Mouse (Mus musculus): ENCODE data around the gene Mrps21.
A peak's percentile ranks its signal among the peaks of the same experiment; 100 is the strongest.
"Not testable (repeated sequence)": the region's sequence is repeated elsewhere in the genome, so short reads cannot be mapped to it uniquely, and the experiment has no call there.

Mrps21 gene

GRCm38 (mm10) chr3:95871392-95871867 lies at the start of gene Mrps21:
Gene Mrps21, minus strand, starts transcription at chr3:95871519.
- peak; percentile 71 for DNase-seq (ENCODE audit: low spot score)

DNA sequence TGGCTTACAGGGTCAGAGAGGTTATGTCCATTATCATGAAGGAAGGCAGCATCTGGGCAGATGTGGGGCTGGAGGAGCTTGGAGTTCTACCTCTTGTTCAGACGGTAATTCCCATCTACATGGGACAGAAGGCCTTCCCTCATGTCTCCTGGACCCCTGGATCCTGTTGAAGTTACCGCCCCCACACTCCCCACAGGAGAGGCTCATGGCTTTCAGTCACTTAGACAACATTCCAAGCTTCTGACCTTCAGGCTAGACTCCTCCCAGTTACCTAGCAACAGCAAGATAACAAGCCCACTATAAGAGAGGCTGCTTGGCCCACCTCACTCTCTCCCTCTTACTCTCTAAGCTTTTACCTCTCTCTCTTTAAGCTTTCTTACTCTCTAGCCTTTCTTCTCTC lies 49.2 kb upstream of the Mrps21 start:
- not testable (repeated sequence) for DNase-seq (ENCODE audit: low spot score)

DNA sequence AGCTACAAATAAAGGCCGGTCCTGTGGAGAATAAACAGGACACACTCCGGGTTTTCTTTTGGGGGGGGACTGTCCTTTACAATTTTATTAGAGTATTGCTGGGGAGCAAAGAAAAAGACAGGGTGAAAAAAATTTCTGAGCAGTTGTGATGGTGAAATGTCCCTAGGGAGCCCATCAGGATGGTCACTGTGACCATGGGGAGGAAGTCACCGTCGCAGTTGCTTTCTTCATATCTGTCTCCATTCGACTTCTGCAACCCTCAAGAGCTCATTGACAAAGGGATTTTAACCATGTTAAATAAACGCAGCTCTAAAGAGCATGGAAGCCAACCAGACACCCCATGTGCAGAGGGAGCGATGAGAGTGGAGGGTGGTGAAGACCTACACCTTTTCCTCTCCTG lies 45.4 kb upstream of the Mrps21 start:
- DNase-seq (ENCODE audit: low spot score): no peak

- no peak for DNase-seq (ENCODE audit: low spot score)
Observed at GRCm38 (mm10) chr3:95914706-95915105, 43.4 kb upstream of the Mrps21 start.

- no peak for DNase-seq (ENCODE audit: low spot score)
Observed at GRCm38 (mm10) chr3:95907613-95908012, 36.3 kb upstream of the Mrps21 start.

DNA sequence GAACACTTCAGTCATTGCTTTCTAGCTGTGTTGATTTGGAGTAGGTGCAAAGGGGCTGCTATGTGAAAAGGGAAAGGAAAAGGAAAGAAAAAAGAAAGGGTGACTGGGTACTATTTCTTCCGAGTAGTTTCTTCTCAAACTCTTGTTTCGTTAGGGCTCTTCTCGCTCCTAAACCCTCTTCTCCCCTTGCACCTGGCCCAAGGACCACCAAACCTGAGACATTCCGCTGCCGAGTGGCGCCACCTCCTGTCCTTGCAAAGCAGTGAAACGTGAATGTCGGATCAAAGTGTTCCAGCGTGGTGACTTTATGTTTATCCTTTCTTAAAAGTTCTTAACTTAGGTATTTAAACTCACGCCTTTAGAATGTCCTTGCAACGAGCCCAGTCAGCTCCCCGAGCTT lies 35.5 kb upstream of the Mrps21 start:
- DNase-seq (ENCODE audit: low spot score): no peak

GRCm38 (mm10) chr3:95905940-95906492 lies 34.7 kb upstream of the Mrps21 start:
- no peak for DNase-seq (ENCODE audit: low spot score)

DNA sequence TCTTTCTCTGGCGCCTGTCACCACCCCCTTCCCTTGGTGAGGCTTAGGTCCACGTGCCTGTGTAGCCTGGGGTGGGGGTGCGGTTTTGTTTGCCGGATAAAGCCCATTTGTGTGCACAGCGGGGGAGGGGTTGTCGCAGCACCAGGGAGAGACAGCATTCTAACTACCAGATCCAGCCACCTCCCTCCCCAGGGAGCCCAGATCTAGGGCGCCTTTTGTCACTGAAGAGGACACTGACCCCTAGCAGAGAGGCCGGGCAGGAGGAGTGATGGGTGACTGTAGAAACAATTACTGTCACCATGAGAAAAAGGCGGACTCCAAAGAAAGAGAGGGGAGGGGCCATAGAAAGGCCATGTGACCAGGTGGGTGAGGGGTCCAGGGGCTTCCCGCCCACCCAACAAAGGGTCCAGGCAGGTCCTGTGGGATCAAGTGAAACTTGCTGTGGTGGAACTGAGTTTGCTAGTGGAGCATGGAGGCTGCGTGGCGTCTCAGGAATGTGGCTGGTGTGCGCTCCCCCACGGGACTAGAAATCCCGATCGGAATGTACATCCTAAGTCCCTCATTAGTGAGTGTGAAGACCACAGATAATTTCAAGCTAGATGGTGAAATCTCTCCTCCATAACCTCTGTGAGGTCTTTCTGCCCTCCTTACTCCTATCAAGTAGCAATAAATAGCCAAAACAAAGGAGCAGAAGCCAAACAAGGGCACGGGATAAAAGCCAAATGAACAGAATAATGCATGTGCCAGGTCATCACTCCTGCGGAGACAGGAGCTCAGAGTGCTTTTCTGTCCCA lies 34.0 kb upstream of the Mrps21 start:
- DNase-seq (ENCODE audit: low spot score): no peak

DNA sequence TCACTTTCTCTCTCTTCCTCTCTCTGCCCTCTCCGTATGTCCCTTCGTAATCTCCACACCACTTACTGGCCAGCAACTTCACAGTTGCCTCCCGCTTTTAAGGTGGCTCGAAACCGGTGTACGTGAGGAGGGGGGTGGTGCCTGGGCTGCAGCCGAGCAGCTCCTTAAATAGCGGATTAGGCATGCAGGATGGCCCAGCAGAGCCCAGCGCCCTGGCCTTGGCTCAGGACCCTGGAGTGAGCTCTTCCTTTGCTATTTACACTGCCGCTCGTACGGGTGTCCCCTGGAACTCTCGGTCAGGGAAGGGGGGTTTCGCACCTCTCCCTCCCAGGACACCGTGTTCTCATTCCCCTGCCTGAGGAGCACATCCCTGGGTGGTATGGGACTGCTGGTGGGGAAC lies 33.2 kb upstream of the Mrps21 start, which contains the start of gene Car14:
Car14 (minus strand) TSS at position 124 of the 400 bp plus-strand sequence.
- no peak for DNase-seq (ENCODE audit: low spot score)

GRCm38 (mm10) chr3:95903753-95904502 lies 32.6 kb upstream of the Mrps21 start:
- no peak for DNase-seq (ENCODE audit: low spot score)

DNA sequence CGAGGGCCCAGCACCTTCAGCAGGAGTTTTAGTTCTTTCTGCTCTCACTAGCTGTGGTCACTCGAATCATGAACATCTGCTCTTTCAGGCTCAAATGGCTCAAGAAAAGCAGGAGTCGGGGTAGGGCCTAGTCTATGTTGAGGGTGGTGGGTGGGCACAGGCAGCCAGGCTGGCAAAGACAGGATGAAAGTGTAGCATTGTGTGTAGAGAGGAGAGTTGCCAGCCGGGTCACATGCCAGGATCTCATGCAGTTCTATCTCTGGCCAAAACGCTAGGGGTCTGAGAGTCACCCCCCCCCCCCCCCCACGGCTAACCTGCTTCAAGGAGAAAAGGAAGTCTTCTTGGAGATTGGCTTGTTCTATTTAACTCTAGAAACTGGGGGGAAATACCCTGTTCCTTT lies 31.3 kb upstream of the Mrps21 start:
- no peak for DNase-seq (ENCODE audit: low spot score)

DNA sequence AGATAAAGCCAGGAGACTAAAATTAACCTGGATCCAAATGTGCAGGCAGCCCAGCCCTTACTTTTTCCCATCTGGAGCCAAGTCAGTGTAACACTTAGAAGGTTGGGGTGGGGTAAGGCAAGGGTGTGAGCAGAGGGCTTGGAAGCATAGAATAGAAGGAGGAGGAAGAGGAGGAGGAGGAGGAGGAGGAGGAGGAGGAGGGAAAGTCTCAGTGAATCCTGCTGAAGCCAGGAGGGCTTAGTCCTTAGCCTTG lies 31.0 kb upstream of the Mrps21 start:
- DNase-seq (ENCODE audit: low spot score): no peak

DNA sequence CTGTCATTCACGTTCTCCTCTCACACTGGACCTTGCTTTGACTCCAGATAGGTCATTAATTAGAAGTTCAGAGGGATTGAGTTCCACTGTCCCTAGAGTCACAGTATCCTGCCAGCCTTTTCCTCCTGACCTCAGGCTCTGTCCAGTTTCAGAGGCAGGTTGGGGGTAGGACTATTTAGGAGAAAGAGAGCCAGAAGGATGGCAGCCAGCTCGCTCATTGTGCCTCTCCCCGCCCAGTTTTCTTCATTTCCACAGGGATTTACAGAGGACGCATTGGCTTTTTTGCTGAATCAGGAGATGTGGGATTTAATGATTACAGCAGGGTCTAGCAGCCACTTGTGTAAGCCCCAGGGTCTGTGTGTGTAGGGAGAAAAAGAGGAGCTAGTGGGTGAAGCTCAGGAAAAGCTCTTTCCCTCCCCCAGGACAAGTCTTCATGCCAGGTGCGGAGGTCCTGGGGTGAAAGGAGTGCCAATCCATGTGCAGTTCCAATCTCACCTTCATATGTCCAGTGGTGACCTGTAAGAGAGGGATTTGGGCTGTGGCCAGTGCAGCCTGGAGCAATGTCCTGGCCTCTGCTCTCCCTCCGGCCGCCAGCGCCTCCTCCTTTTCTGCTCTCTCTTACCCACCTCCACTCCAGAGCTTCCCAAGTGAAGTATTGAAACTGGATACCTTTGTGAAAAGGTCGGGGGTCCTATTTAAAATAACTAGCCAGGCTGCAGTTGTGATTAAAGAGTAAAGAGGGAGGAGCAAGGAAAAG lies 30.5 kb upstream of the Mrps21 start:
- no peak for DNase-seq (ENCODE audit: low spot score)

GRCm38 (mm10) chr3:95899800-95900524 lies 28.6 kb upstream of the Mrps21 start:
- DNase-seq (ENCODE audit: low spot score): no peak

DNA sequence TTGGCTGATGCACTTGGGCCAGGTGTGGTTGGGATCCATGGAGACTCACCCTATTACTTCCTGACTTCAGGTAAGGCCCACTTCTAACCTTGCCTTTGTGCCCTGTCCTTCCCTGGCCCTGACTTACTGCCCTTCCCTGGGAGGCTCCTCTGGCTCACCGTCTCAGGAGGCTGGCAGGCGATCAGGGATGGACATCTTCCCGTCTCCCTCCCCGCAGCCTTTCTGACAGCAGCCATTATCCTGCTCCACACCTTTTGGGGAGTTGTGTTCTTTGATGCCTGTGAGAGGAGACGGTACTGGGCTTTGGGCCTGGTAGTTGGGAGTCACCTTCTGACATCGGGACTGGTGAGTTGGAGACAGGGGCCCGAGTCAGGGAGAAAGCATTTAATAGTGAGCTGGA lies 24.2 kb upstream of the Mrps21 start:
- not testable (repeated sequence) for DNase-seq (ENCODE audit: low spot score)

- no peak for DNase-seq (ENCODE audit: low spot score)
Observed at GRCm38 (mm10) chr3:95894317-95895160, 23.2 kb upstream of the Mrps21 start.

GRCm38 (mm10) chr3:95893606-95894316 lies 22.4 kb upstream of the Mrps21 start, which contains the start of gene Aph1a:
Gene Aph1a, plus strand, starts transcription at chr3:95893969.
- DNase-seq (ENCODE audit: low spot score): peak; percentile 70

- DNase-seq (ENCODE audit: low spot score): no peak
Observed at GRCm38 (mm10) chr3:95893126-95893525, 21.8 kb upstream of the Mrps21 start.

DNA sequence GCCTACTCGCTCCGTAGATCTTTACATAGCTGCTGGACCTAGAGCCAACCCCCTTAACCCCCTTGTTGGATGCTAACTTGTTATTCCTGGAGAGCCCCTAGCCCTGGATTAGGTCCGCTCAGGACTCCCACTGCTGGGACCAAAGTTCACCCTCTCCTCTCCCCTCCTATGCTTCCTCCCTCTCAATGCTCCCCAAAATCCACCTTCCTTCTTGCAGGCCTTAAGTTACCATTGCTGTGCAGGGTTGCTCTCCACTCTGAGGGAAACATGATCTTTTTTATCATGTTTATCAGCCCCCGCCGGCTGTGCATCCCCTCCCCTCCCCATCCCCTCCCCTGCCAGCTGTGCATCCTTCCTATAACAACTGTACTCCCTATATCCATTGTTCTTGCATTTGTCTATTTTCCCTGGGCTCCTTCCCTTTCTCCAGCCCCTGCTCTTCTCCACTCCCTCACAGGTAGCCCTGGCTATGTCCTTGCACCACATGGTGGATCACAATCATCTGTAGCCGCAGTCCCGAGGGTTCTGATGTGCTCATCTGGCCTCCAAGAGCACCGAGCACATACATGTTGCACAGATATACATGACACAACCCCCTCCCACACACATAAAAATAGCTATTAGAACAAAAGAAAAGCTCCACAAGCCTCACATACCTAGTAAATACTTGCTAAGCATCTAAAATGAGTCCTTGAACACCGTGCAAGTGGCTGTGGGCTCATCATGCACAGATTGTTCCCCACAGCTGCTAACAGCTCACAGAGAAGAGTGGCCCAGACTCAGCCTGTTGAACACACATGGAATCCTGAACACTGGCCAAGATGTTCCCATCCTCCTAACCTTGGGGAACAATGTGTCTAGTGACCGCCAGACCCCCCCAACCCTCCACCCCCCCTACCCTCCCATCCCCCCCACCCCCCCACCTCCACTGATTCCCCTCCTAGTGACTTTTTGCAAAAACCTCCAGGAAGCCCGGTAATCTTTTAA lies 21.0 kb upstream of the Mrps21 start:
- DNase-seq (ENCODE audit: low spot score): no peak

Data from ovary, postnatal 10 days (tissue).